In the genomic region with DNA sequence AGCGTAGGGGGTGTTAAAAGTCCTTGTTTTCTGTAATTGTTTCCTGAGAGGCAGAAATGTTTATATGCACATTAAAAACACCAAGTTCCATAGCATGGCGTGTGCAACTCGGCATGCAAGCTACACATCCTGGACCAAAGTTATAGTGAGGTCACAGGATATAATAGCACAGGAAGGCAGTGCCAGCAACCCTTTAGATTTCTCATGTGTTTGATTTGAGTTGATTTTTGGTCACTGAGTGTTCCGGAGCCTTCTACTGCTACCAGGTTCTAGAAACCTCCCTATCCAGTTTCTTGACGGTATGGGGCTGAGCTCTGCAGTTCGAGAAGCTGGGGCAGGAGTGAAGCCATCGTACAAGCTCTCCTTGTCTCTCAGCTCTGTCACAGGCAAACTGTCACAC, we compare ENCODE assay signal across 18 mouse cellular contexts.
"Had no signal": no experiment of that assay in that cellular context is flagged by ENCODE, and none has a peak within 500 bp of the region (broad histone marks: within the 10 kb centered on the region; RNA-seq: fewer than 3 reads in every experiment).

No protein-coding gene starts in this region.

- H3K27ac ChIP-seq: kidney, postnatal 0 days; layer of hippocampus, adult 2 months; limb, embryonic 12.5 days; liver, embryonic 12.5 days; liver, embryonic 15.5 days; lung, embryonic 15.5 days; macrophage; midbrain, embryonic 12.5 days had no signal

- H3K36me3 ChIP-seq: limb, embryonic 12.5 days; liver, embryonic 12.5 days; liver, embryonic 15.5 days; lung, embryonic 15.5 days; midbrain, embryonic 12.5 days had no signal

- H3K9ac ChIP-seq: limb, embryonic 12.5 days; liver, embryonic 12.5 days; liver, embryonic 15.5 days; lung, embryonic 15.5 days; midbrain, embryonic 12.5 days had no signal

- ATAC-seq: intestine, postnatal 0 days; liver, embryonic 12.5 days; midbrain, embryonic 16.5 days had no signal

- H3K4me3 ChIP-seq: layer of hippocampus, adult 2 months; limb, embryonic 12.5 days; liver, embryonic 12.5 days; liver, embryonic 15.5 days; lung, embryonic 15.5 days; midbrain, embryonic 12.5 days; myocyte had no signal

- DNase-seq: kidney, adult 2 months; layer of hippocampus, adult 9-11 months; liver; lung, adult 18-20 months; thymus, adult 2 months; thymus, postnatal 14 days; thymus, postnatal 4 days had no signal

- H3K4me2 ChIP-seq: limb, embryonic 12.5 days; liver, embryonic 12.5 days; liver, embryonic 15.5 days; lung, embryonic 15.5 days; midbrain, embryonic 12.5 days had no signal

- H3K9me3 ChIP-seq: limb, embryonic 12.5 days; liver, embryonic 12.5 days; liver, embryonic 15.5 days; lung, embryonic 15.5 days; midbrain, embryonic 12.5 days had no signal

- H3K27me3 ChIP-seq: limb, embryonic 12.5 days; liver, embryonic 15.5 days; lung, embryonic 15.5 days; midbrain, embryonic 12.5 days had no signal
